Mouse (Mus musculus) G1E-ER4 (cell line): ENCODE data around the gene Scnm1. TPM values are rescaled to one million over a fixed set of nuclear protein-coding genes. Genes with fewer than 3 reads are reported as not detected.

Experiments
- GATA1 ChIP-seq: IDR thresholded peaks from one replicate; pipeline ENCODE4 v1.8.0; 2012; ENCODE audit warnings: low read length, inconsistent platforms
- polyA plus RNA-seq: library from polyadenylated mRNA; stranded (reverse); fragments of >175 nt; gene quantifications from 2 replicates; pipeline ENCODE4 v1.2.3, GENCODE M21; 2012

Gene Scnm1
- polyA plus RNA-seq, 1 experiment: 6.4 TPM

- no peak for TF ChIP-seq GATA1
Observed at GRCm38 (mm10) chr3:95135023-95135422, 1.2 kb upstream of the Scnm1 start.

GRCm38 (mm10) chr3:95133176-95133575 is 635 bp downstream of the Scnm1 start:
- no peak for TF ChIP-seq GATA1

- no peak for TF ChIP-seq GATA1
Observed at GRCm38 (mm10) chr3:95130081-95130480, 3.7 kb downstream of the Scnm1 start.

GRCm38 (mm10) chr3:95129226-95129651 is 4.6 kb downstream of the Scnm1 start:
- TF ChIP-seq GATA1: no peak

- TF ChIP-seq GATA1: no peak
Observed at GRCm38 (mm10) chr3:95124972-95125371, 8.8 kb downstream of the Scnm1 start.

- TF ChIP-seq GATA1: no peak
Observed at GRCm38 (mm10) chr3:95124246-95124645, 9.6 kb downstream of the Scnm1 start, which contains the start of gene Tmod4. Gene Tmod4 (plus strand): TSS chr3:95124476.

GRCm38 (mm10) chr3:95121580-95121979 is 12.2 kb downstream of the Scnm1 start:
- no peak for TF ChIP-seq GATA1

GRCm38 (mm10) chr3:95117751-95118150 is 16.1 kb downstream of the Scnm1 start:
- no peak for TF ChIP-seq GATA1

GRCm38 (mm10) chr3:95112760-95113159 is 21.1 kb downstream of the Scnm1 start:
- no peak for TF ChIP-seq GATA1

- no peak for TF ChIP-seq GATA1
Observed at GRCm38 (mm10) chr3:95110911-95111726, 22.7 kb downstream of the Scnm1 start, which contains the start of gene Vps72. Gene Vps72 (plus strand): TSS chr3:95111022.

- TF ChIP-seq GATA1: no peak
Observed at GRCm38 (mm10) chr3:95107898-95108297, 25.9 kb downstream of the Scnm1 start.

- no peak for TF ChIP-seq GATA1
Observed at GRCm38 (mm10) chr3:95106338-95107117, 27.3 kb downstream of the Scnm1 start, which contains the start of gene Pip5k1a. Gene Pip5k1a (minus strand): TSS chr3:95106930.

GRCm38 (mm10) chr3:95105586-95106337 is 28.0 kb downstream of the Scnm1 start:
- no peak for TF ChIP-seq GATA1

GRCm38 (mm10) chr3:95105121-95105520 is 28.7 kb downstream of the Scnm1 start:
- TF ChIP-seq GATA1: no peak

- no peak for TF ChIP-seq GATA1
Observed at GRCm38 (mm10) chr3:95100854-95101253, 33.0 kb downstream of the Scnm1 start.

- TF ChIP-seq GATA1: no peak
Observed at GRCm38 (mm10) chr3:95088071-95088470, 45.7 kb downstream of the Scnm1 start.

Other genes with a start within 250 kb of the Scnm1 start
- gene Psmb4, start 247.1 kb downstream of the Scnm1 start, polyA plus RNA-seq: 363 and 481 TPM in 2 replicates
- gene Selenbp1, start 201.0 kb downstream of the Scnm1 start, polyA plus RNA-seq: 15.2 and 71.3 TPM in 2 replicates
- 12.5 and 12.6 TPM in 2 replicates for gene Rfx5, start 179.9 kb downstream of the Scnm1 start, polyA plus RNA-seq
- gene Pi4kb, start 159.3 kb downstream of the Scnm1 start, polyA plus RNA-seq: 9.8 and 11.2 TPM in 2 replicates
- gene Zfp687, start 118.6 kb downstream of the Scnm1 start, polyA plus RNA-seq: 69.4 and 75.7 TPM in 2 replicates
- gene Psmd4, start 91.4 kb downstream of the Scnm1 start, polyA plus RNA-seq: 165 and 202 TPM in 2 replicates
- 24.3 and 27.7 TPM in 2 replicates for gene Pip5k1a, start 27.1 kb downstream of the Scnm1 start, polyA plus RNA-seq
- gene Vps72, start 23.0 kb downstream of the Scnm1 start, polyA plus RNA-seq: 298 and 449 TPM in 2 replicates
- gene Tmod4, start 9.5 kb downstream of the Scnm1 start, polyA plus RNA-seq: 0.24 and 0.26 TPM in 2 replicates
- 5.6 and 9.6 TPM in 2 replicates for gene Lysmd1, start 77 bp upstream of the Scnm1 start, polyA plus RNA-seq
- gene Tnfaip8l2, start 8.3 kb upstream of the Scnm1 start, polyA plus RNA-seq: not detected in 2 replicates
- gene Sema6c, start 26.4 kb upstream of the Scnm1 start, polyA plus RNA-seq: 1.6 and 2.4 TPM in 2 replicates
- 3.0 and 3.9 TPM in 2 replicates for gene Gabpb2, start 83.9 kb upstream of the Scnm1 start, polyA plus RNA-seq
- 142 and 147 TPM in 2 replicates for gene Cdc42se1, start 94.7 kb upstream of the Scnm1 start, polyA plus RNA-seq
- 2.4 and 4.8 TPM in 2 replicates for gene Mllt11, start 98.2 kb upstream of the Scnm1 start, polyA plus RNA-seq
- not detected in 2 replicates for gene Gm128, start 107.6 kb upstream of the Scnm1 start, polyA plus RNA-seq
- gene Bnipl, start 117.2 kb upstream of the Scnm1 start, polyA plus RNA-seq: not detected in 2 replicates
- 82.1 and 111 TPM in 2 replicates for gene Mindy1, start 147.3 kb upstream of the Scnm1 start, polyA plus RNA-seq
- 2.4 and 3.3 TPM in 2 replicates for gene Prune1, start 148.1 kb upstream of the Scnm1 start, polyA plus RNA-seq
- gene Anxa9, start 173.2 kb upstream of the Scnm1 start, polyA plus RNA-seq: 0.97 and 1.0 TPM in 2 replicates
- gene Cers2, start 180.8 kb upstream of the Scnm1 start, polyA plus RNA-seq: 461 and 746 TPM in 2 replicates
- 54.7 and 74.2 TPM in 2 replicates for gene Setdb1, start 223.2 kb upstream of the Scnm1 start, polyA plus RNA-seq